Mouse (Mus musculus) 3134 (cell line): ENCODE results near the gene Zbtb34.

Source experiments
- DNase-seq: peaks from one replicate; pipeline ENCODE4 v3.0.0-alpha.2; 2011; ENCODE audit warnings: low spot score; ENCODE audit not compliant: insufficient read length; ENCODE audit errors: extremely low read depth

Gene Zbtb34

DNA sequence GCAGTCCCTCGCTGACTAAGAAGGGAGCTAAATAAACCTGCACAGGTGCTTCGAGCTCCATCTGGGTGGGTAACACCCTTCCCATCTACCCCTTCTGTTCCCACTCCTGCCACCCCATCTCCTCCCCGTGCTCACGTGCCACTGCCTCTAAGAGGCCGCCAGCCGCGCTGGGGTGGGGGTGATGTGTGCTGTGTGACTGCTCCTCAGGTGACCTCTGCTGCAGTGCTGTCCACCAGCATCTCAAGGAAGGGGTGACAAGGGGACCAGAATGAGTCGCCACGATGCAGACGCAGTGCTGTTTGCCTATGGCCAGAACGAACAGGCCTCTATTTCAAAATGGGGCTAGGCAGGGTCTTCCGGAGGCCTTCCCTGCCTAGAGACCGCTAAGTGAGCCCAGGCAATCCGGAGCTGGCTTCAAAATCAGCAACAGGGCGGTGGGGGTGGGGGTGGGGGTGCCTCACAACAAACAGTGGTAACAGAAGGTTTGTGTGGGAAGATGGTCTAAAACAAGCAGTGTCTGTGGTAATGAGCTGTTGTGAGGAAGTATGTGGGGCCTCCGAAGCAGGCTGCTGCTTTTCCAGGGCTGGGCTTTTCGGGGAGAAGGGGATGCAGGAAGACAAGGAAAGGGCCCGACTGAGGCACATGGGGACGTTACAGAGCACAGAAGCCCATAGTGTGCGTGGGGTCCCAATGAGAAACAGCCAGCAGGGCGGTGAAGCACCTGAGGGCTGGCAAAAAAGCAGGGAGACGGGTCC is 18.2 kb upstream of the Zbtb34 start:
- no peak for DNase-seq

DNA sequence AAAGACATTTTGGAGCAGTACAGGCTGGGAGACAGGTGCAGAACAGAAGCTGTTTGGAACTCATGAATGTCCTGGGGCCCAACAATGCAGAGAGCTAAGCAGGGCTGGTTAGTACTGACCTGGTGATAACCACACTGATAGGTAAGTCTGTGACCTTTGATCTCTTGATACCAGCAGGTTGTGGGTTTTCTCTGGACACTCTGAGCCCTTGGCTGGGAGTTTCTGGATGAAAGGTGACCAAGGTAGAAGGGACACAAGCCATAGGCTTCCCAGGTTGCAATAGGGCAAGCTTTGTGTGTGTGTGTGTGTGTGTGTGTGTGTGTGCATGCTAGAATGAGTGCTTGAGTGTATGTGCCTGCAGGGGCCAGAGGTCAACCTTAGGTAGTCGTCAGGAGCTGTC is 15.7 kb upstream of the Zbtb34 start:
- DNase-seq: no peak

DNA sequence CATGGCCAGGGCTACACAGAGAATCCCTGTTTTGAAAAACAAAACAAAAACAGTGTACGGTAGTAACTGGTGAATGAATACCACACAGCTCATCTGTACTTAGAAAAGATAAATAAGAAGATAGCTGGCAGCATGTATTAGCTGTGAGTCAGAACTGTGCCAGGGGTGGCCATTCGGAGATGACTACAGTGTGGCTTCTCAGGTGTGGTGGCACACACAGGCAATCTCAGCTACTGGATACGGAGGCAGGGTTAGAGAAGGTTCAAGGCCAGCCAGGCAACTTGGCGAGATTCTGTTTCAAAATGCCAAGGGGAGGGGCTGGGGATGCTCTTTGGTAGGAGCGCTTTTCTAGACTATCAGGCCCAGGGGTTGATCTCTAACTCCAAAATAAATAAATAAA is 14.6 kb upstream of the Zbtb34 start:
- no peak for DNase-seq

DNA sequence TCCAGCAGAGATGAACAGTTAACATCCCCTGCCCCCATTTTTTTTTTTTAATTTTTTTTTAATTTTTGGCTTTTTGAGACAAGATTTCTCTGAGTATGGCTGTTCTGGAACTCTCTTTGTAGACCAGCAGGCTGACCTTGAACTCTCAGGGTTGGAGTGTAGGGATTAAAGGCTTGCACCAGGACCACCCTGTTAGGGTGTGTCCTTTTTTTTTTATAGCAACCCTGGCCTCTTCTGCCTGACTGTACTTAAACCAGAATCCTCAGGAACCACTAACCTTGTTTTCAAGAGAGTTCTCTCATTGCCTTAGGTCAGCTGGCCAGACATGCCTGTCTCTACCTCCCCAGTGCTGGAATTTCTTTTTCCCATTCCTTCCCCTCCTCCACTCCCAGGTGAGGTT is 13.7 kb upstream of the Zbtb34 start:
- no peak for DNase-seq

DNA sequence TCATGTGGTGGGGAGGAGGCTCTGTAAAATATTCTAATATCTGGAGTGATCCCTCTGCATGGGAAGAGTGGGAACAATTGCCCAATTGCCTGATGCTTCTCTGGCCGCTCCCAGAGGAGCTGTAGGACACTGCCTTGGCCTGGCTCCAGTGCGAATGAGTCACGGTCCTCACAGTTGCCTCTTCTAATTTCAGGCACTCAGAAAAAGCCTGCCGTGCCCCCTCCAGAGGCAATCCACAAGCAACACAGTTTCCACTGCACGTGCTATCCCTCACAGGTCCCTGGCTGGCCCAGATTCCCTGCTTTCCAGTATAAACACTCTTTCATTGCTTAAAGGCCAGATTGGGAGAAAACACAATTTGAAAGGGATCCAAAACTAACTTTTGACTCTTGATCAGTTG is 13.2 kb upstream of the Zbtb34 start:
- peak; percentile 68 for DNase-seq

DNA sequence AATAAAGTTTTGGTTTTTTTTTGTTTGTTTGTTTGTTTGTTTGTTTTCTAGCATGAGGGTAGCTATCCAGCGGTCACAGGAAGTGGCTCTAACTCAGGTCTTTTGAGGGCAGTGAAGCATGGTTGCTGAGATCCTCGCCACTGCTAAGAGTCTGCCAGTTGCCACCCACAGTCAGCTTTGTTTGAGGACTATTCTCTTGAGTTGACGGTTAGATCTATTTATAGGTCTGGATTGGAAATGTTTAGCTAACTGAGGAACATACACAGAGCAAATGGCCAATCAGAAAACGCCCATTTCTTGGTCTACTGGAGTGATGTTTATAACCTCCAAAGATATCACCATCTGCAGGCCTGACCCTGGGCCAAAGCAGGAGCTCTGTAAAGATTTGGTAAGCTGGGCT is 11.6 kb upstream of the Zbtb34 start:
- DNase-seq: no peak

DNA sequence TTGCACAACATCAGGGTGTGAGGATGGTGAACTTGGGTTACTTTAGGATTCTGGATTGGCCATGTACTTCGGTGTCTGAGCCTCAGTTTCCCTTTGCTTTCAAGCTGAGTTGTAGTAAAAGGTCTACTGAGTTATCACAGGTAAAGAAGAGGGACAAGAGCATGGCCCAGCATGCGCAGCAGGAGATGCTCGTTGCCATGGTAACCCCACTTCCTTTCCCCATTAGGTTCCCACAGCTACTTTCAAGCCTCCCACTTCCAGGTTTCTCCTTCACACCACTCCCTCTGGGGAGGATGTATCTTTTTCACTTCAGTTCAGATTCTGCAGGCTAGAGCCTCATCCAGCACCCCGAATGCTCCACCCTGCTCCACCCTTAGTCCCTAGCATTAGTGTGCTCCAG is 9.8 kb upstream of the Zbtb34 start:
- DNase-seq: no peak

DNA sequence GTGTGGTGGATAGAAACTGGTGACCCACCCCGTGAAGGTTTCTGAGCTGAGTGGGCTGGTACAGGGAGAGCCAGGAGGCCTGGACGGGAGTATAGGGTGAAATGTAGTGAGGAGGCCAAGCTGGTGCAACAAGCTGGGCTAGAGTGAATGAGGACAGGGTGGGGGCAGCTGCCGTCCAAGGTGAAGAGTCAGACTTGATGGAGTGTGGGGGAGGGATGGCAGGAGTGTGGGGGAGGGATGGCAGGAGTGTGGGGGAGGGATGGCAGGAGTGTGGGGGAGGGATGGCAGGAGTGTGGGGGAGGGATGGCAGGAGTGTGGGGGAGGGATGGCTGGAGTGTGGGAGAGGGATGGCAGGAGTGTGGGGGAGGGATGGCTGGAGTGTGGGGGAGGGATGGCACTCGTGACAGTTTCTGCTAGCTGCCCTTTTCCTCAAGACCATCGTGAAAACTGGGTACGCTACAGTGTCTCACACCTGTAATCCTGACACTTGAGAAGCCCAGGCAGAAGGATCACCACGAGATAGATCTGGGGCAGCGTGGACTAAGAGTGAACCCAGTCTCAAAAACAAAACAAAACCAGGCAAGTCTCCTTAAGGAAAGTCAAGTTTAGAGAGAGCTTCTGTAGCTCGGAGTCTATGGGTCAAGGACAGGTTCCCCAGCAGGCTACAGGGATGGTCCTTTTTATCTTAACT is 9.0 kb upstream of the Zbtb34 start:
- DNase-seq: no peak

DNA sequence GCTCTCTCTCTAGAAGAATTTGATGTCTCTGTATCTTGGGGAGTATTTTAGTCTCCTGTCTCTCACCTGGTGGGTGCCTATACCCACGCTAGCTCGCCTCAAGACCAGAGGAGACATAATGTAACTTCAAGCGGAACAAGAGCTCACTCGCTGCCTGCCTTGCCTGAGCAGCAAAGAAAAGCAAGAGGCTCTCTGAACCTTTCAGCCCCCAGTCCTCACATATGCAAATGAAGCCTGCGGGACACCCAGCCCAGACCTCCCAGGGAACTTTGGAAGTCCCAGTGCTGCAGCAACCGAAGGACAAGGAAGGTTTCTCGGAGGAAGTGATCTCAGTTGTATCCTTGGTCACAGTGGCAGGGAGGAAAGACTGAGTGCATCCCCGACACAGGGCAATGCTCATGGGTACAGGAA is 8.4 kb upstream of the Zbtb34 start:
- no peak for DNase-seq

DNA sequence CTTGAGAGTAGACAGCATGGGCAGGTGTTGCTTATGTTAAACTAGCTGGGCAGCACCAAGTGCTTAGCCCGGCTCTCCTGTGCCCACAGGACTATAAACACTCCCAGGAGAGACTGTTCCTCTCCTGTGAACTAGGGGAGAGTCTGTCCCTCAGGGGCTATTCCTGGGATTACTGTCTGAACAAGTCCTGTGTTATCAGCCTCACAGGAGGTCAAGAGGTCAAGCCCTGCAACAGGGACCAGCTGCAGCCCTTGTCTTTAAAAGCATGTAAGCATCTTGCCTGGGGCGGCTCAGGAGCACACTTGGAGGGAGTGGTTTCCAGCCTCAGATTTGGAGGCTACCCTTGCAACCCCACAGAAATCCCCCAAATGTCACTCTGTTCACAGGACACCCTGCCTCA is 7.3 kb upstream of the Zbtb34 start:
- no peak for DNase-seq

DNA sequence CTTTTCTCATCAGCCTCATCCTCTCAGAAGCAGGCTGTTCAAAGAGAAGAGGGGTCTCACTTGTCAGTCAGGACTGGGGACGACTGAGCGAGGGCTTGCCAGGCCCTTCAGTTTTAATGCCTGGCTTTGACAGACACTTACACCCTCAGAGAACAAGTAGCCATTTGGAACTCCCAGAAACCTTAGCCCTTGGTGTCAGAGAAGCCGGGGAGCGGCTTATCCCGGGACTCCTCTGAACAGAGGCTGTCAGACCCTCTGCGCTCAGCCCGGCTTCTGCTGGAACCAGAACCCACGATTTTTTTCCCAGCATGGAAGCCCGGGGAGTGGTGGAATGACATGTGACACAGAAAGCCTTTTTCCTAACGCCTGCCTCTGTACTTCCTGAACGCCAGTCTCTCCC is 6.1 kb upstream of the Zbtb34 start:
- no peak for DNase-seq

DNA sequence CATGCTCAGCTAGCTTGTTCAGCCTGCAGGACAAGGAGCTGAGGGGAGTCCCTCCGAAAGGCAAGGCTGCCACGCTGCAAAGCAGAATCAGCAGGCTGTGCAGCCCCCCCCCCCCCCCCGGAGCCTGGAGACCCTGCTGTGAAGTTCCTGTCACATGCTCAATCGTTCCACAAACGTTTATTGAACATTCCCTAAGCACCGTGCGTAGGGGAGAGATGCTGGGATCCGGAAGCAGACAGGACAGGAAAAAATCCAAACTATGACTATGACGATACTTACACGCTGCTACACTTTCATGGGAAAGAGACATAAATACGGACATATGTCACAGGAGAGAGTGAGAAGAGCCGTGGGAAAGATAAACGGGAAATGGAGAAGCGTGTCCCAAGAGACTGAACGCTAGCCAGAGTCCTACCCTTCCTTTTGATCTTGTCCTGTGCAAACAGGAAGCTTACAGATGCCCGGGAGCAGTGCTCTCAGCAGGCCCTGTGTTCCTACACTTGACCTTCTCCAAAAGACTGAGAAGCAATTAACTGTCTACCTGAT is 5.0 kb upstream of the Zbtb34 start:
- DNase-seq: no peak

DNA sequence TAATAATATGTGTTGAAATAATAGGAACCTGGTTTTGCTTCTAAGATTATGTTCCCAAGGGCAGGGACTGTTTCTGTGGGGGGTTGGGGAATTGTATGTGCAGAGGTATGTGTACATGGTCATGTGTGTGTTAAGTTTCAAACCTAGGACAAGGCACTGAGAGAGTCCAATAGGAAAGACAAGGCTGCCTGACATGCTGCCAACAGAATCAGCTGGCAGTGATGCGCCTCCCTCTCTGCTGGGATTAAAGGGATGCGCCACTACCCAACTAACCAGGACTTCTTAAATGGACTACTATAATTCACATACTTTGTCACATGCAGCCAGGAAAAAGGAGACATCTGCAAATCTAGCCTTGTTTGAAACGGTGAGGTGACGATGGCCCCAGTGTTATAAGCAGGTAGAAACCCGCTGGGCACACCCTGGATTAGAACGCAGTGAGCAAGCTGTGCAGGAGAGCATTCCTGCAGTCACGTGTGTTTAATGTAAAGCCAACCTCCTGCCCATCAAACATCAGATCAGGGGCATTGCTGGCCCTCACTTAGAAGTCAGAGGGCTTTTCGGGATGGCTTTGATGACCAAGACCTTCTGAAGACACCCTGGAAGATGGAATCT is 4.0 kb upstream of the Zbtb34 start:
- no peak for DNase-seq

DNA sequence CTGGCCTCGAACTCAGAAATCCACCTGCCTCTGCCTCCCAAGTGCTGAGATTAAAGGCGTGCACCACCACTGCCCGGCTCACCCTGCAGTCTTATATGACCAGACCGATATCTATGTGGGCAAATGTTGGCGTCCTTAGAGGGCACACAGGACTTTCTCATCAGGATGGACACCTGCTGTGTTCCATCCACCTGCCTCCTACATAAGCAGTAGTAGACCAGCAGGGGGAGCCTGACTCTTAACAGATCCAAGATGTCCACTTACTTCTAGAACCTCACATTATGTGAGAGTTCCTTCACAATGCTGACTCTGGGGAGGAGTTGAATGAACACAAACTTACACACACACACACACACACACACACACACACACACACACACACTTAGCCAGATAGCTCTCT is 1.8 kb upstream of the Zbtb34 start:
- DNase-seq: peak; percentile 24

DNA sequence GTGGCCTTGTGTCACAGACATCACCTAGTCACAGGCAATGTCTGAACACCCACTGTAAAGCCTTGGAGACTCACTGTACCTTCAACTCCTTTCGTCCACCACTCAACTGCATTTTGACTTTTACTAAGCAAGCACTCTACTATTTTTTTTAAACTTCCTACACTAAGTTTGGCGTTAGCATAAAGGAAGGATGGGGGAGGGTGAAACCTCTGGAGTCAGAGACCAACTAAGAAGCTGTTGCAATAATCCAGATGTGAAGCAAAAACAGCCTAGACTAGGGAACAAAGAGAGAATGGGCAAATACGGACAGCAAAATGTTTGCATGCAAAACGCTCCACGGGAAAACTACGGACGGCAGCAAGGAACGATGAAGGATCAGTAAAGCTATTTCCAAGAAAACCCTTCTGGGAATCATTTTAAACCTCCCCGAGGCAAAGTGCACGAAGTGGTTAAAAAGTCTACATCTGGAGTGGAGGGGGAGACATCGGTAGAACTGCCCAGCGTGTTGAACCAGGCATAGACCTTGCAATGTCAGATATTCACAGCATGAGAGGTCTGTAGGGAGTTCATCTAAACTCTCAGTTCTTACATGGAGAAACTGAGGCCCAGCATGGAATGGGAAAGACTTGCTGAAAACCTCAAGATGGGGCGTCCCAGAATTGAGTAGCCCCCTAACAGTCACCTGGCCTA is 898 bp downstream of the Zbtb34 start:
- DNase-seq: no peak

DNA sequence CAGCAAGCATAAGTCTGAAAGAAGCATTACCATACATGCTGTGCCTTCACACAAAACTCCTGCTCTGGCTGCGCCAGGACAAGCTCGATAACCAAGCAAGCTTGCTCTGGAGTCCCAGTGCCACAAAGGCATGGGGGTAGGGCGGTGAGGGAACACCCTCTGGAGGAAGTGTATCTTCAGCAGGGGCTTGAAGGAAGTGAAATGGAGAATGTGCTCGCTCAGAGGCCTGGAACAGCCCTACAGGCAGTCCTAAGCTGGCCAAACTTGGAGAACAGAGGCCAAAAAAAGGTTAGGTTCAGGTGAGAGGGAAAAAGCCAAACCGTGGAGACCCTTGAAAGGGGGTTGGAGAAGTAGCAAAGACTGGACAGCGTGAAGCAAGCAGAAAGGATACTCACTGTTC is 1.8 kb downstream of the Zbtb34 start:
- no peak for DNase-seq

DNA sequence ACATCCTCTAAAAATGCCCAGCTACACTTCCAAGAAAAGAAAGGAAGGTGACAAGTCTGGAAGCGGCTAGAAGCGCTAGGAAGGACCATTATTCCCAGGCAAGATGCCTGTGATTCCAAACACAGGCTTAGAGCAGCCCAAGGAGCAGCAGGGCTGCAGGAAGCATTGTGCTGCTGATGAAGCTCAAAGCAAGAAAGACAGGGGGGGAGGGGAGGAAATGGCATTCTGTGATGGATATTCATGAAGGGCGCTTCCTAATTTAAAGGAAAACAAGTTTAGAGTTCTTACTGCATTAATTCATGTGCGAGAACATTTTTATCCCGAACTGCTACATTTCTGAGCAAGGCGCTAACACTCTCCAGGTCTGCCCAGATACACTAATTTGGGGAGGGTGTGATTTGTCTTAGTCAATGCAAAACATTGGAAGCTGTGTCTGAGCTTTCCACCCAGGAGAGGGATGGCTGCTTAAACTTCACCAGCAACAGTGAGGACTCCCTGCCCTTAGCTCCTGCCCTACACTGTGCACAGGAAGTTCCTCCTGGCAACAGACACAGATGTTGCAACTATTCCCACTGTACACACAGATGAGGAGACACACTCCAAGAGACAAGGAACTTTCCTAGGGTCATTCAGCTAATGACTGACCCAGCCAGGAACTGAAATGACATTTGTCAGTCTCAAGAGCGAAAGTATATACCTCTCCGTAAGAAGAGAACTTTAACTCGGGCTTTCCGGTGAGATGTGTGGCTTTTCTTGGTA is 4.3 kb downstream of the Zbtb34 start:
- no peak for DNase-seq

DNA sequence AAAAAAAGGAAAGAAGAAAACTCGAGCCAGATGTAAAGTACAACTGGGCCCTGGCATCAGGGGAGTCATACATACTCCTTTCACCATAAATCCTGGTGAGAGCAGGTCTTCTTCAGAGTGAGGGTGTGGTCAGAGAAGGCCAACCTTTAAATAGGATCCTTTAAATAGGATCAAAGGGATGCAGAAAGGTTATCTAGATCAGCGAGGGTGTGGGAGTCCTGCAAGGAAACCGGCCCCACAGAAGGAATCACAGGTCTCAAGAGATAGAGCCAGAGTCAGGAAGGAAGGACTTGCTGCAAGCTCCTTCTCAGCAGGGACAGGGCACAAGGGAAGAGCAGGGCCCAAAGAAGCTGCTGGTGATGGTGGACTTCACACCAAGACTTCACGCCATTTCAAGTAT is 13.7 kb downstream of the Zbtb34 start:
- DNase-seq: no peak

DNA sequence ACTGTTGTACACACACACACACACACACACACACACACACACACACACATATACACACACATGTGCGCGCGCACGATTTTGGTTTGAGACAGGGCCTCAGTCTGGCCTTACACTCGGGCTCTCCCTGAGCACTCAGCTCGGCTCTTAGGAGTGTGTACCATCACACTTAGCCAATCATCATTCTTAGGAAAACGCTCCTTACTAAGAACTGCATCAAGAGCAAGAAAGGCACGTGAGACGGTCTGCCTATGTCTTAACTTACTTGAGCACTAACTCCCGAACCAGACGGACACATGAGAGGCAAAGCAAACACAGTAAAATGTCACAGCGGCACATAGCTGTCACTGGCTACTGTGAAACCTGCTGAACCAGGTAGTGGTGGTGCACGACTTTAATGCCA is 17.1 kb downstream of the Zbtb34 start:
- no peak for DNase-seq

DNA sequence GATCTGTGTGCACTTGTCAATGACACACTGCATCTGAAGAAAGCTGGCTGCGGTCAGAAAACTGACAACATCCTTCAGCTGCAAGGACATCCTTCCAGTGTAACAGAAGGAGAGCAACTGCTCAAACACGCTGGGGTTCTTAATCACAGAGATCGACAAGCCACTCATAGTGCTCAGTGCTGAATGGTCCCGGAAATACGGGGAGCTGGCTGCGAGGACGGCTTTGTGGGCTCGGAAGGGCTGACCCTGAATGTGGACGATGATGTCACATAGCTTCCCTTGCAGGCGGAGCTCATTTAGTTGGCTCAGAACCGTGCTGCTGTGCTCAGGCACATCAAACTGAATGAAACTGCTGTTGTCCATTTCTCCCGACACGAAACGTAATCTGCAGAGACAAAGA is 19.0 kb downstream of the Zbtb34 start:
- DNase-seq: no peak
